21 mouse cellular contexts compared by ENCODE assay signal in the genomic region with DNA sequence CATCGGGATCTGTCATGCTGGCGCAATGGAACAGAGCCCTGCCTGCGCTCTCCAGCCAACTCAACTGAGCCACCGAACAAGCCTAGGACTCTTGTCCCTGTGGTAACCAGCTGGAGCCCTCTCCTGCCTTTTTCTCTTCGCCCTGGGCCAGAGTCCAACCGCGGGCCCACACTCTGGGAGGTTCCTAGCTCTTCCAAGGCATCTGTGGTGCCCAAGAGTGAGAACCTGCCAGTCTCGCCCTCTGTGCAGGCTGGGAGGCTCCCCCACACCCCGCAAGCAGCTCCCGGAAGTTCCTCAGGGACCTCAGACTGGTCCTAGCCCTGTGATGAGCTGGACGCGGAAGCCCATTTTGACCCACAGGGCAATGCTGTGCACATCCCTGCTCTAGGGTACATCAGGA. TPM values are rescaled to one million over a fixed set of nuclear protein-coding genes. Genes with fewer than 3 reads are reported as not detected.
DNase-seq lines count a peak whose midpoint lies in the region; ATAC-seq and TF ChIP-seq lines count a peak whose summit lies in the region.
"Had no signal": no experiment of that assay in that cellular context is flagged by ENCODE, and none has a peak within 500 bp of the region (broad histone marks: within the 10 kb centered on the region; RNA-seq: fewer than 3 reads in every experiment).

No protein-coding gene starts in this region.

- WGBS in heart, embryonic 15.5 days, result 90% methylated on average over 12 of the region's 12 CpGs
- 89% methylated on average over 12 of the region's 12 CpGs for WGBS in heart, embryonic 12.5 days

- no peak overlapping the region for H3K4me3 ChIP-seq in heart, embryonic 15.5 days
- H3K4me3 ChIP-seq in heart, embryonic 12.5 days, result no peak overlapping the region
- peak overlapping the region; percentile 79 for H3K4me3 ChIP-seq in testis, adult 2 months (ENCODE audit: control insufficient read depth, low read depth, low read length)
- H3K4me3 ChIP-seq: forebrain, embryonic 13.5 days; limb, embryonic 10.5 days; megakaryocyte, embryonic 14.5 days; neural tube, embryonic 15.5 days had no signal

- TF ChIP-seq CTCF in testis, adult 2 months (IDR thresholded peaks at IDR 0.05; ENCODE audit: control insufficient read depth, insufficient read depth, insufficient replicate concordance, low read depth, low read length), result no peak

- no peaks in the 10 kb centered on the region for H3K9me3 ChIP-seq in heart, embryonic 15.5 days (replicated peaks)
- 0 out of 2 replicates have a peak, but pooled peaks cover 2% of the 10 kb centered on the region for H3K9me3 ChIP-seq in heart, embryonic 12.5 days (replicated peaks)
- H3K9me3 ChIP-seq: forebrain, embryonic 13.5 days; limb, embryonic 10.5 days; neural tube, embryonic 15.5 days had no signal

- DNase-seq in cerebellum, adult 9-10 months, result no peak
- DNase-seq in testis, postnatal 10 days (ENCODE audit: low spot score), result no peak
- no peak for DNase-seq in embryo, embryonic 11 days
- DNase-seq: gastrocnemius, postnatal 25 days; heart, postnatal 36 days; kidney, adult 11 months; lung, adult 2 months; thymus, postnatal 36 days had no signal

- H3K27me3 ChIP-seq in heart, embryonic 15.5 days, result no peaks in the 10 kb centered on the region
- H3K27me3 ChIP-seq in heart, embryonic 12.5 days (replicated peaks), result no peaks in the 10 kb centered on the region
- H3K27me3 ChIP-seq in testis, adult 2 months (ENCODE audit: control insufficient read depth, insufficient read depth, low read length), result no peaks in the 10 kb centered on the region
- H3K27me3 ChIP-seq: forebrain, embryonic 13.5 days; megakaryocyte, embryonic 14.5 days; neural tube, embryonic 15.5 days had no signal

- H3K4me2 ChIP-seq in heart, embryonic 15.5 days, result no peak overlapping the region
- no peak overlapping the region for H3K4me2 ChIP-seq in heart, embryonic 12.5 days
- H3K4me2 ChIP-seq: forebrain, embryonic 13.5 days; heart, embryonic 11.5 days; neural tube, embryonic 15.5 days had no signal

- H3K36me3 ChIP-seq in heart, embryonic 15.5 days, result no peaks in the 10 kb centered on the region
- peaks cover 12% of the 10 kb centered on the region for H3K36me3 ChIP-seq in heart, embryonic 12.5 days
- no peaks in the 10 kb centered on the region for H3K36me3 ChIP-seq in testis, adult 2 months (ENCODE audit: control insufficient read depth, insufficient read depth, low read length)
- H3K36me3 ChIP-seq: neural tube, embryonic 15.5 days had no signal

- no peak for TF ChIP-seq POLR2A in testis, adult 2 months (IDR thresholded peaks at IDR 0.05; ENCODE audit: control insufficient read depth, low read depth, low read length)

- no peak overlapping the region for H3K9ac ChIP-seq in heart, embryonic 15.5 days
- no peak overlapping the region for H3K9ac ChIP-seq in heart, embryonic 12.5 days
- H3K9ac ChIP-seq: forebrain, embryonic 13.5 days; neural tube, embryonic 15.5 days had no signal

- peak; percentile 60 for ATAC-seq in cerebellum, adult (ENCODE audit: insufficient number of reproducible peaks, low FRiP score, low TSS enrichment)
- ATAC-seq in heart, embryonic 15.5 days (replicated peaks; ENCODE audit: insufficient number of reproducible peaks, insufficient read depth, low FRiP score, low read depth), result 0 out of 2 replicates have a peak, but pooled peaks have one; percentile 22
- ATAC-seq in heart, embryonic 12.5 days (ENCODE audit: insufficient number of reproducible peaks, low FRiP score), result no peak
- ATAC-seq in erythroid progenitor cell, adult 5-6 weeks (replicated peaks; ENCODE audit: low FRiP score, poor library complexity, severe bottlenecking), result no peak
- ATAC-seq: forebrain, embryonic 13.5 days; hindbrain, embryonic 16.5 days; midbrain, embryonic 16.5 days had no signal

- H3K27ac ChIP-seq in heart, embryonic 15.5 days, result no peak overlapping the region
- H3K27ac ChIP-seq in heart, embryonic 12.5 days (ENCODE audit: poor library complexity, severe bottlenecking), result no peak overlapping the region
- H3K27ac ChIP-seq in testis, adult 2 months (ENCODE audit: control insufficient read depth, insufficient read depth, low read depth, low read length), result no peak overlapping the region
- H3K27ac ChIP-seq: forebrain, embryonic 13.5 days; kidney, postnatal 0 days; limb, embryonic 10.5 days; neural tube, embryonic 15.5 days had no signal

- H3K4me1 ChIP-seq in heart, embryonic 15.5 days (replicated peaks), result no peaks in the 10 kb centered on the region
- peaks cover 26% of the 10 kb centered on the region for H3K4me1 ChIP-seq in heart, embryonic 12.5 days (replicated peaks)
- peaks cover 11% of the 10 kb centered on the region for H3K4me1 ChIP-seq in testis, adult 2 months (ENCODE audit: control insufficient read depth, insufficient read depth, low read length)

RNA-seq across cellular contexts. Expression of gene Ano6, which starts 29.5 kb away (rescaled TPM):
- polyA plus RNA-seq in heart, embryonic 15.5 days (2015; fragmentation: Nextera tagmentation; extraction: Ambion mirVana), result 27.2 and 34.4 TPM in 2 replicates
- polyA plus RNA-seq in heart, embryonic 12.5 days (2016; fragmentation: Nextera tagmentation; extraction: Ambion mirVana), result 45.7 and 49.5 TPM in 2 replicates
- polyA plus RNA-seq in testis, adult 2 months (2012; rRNA removed), result 5.5 and 5.8 TPM in 2 replicates
- total RNA-seq in erythroid progenitor cell, adult 5-6 weeks (2015; ENCODE audit: low replicate concordance), result 23.1 and 28.1 TPM in 2 replicates
- 9.4 and 9.5 TPM in 2 replicates for total RNA-seq in erythroid progenitor cell, adult 5-6 weeks (2017; ENCODE audit: low replicate concordance)

Comparison
In these comparisons a context has a peak if more than half of its experiments do, and no peak if none do; other contexts are left out.
1. ATAC-seq: peak in cerebellum, adult (single experiment) and heart, embryonic 15.5 days (single experiment); none in heart, embryonic 12.5 days (single experiment) and erythroid progenitor cell, adult 5-6 weeks (single experiment).